Mouse (Mus musculus) kidney, adult 2 months (tissue): ENCODE results near the gene Gstp2. TPM values are rescaled to one million over a fixed set of nuclear protein-coding genes. Genes with fewer than 3 reads are reported as not detected.
A peak's percentile ranks its signal among the peaks of the same experiment; 100 is the strongest.

Experiments used
- DNase-seq: peaks from one replicate; pipeline ENCODE4 v3.0.0; 2021
- H3K27ac ChIP-seq: fragments of 200-500 bp; 2 replicates; pipeline ENCODE4 v1.5.1; 2012; ENCODE audit warnings: low read depth, low read length, control low read depth, inconsistent platforms; ENCODE audit not compliant: insufficient read depth
- H3K27me3 ChIP-seq: fragments of 200-500 bp; replicated peaks from 2 replicates; pipeline ENCODE4 v1.6.1; 2012; ENCODE audit warnings: mild to moderate bottlenecking, moderate library complexity, low read length, inconsistent platforms; ENCODE audit not compliant: control insufficient read depth, insufficient read depth
- H3K36me3 ChIP-seq: fragments of 200-500 bp; 2 replicates; pipeline ENCODE4 v1.6.1; 2012; ENCODE audit warnings: mild to moderate bottlenecking, moderate library complexity, low read length, inconsistent platforms; ENCODE audit not compliant: control insufficient read depth, insufficient read depth
- H3K4me1 ChIP-seq: fragments of 200-500 bp; 2 replicates; pipeline ENCODE4 v1.6.1; 2011; ENCODE audit warnings: low read length; ENCODE audit not compliant: control insufficient read depth, insufficient read depth
- H3K4me3 ChIP-seq: fragments of 200-500 bp; 2 replicates; pipeline ENCODE4 v1.5.1; 2011; ENCODE audit warnings: mild to moderate bottlenecking, low read depth, low read length, control low read depth; ENCODE audit not compliant: insufficient read depth
- CTCF ChIP-seq: fragments of 200-500 bp; conservative IDR thresholded peaks from 2 replicates; pipeline ENCODE4 v1.5.1; 2011; ENCODE audit warnings: low read depth, mild to moderate bottlenecking, control low read depth, low read length, moderate library complexity, mixed read lengths; ENCODE audit not compliant: insufficient read depth, insufficient read length
- POLR2A ChIP-seq: fragments of 200-500 bp; IDR thresholded peaks from one replicate; pipeline ENCODE4 v1.6.1; 2011; ENCODE audit warnings: low read depth, low read length, control low read depth
- WGBS: fragments of 180-500 bp; shearing (Covaris S2); methylation state at CpG from one replicate; pipeline ENCODE4 v1.1.7; 2018; 5-methylcytosine and 5-hydroxymethylcytosine counted together
- polyA plus RNA-seq: library from polyadenylated mRNA; depleted of rRNA; stranded (reverse); fragments of >200 nt; gene quantifications from 2 replicates; pipeline ENCODE4 v1.2.3, GENCODE M21; 2012

Gstp2 gene
- polyA plus RNA-seq, 1 experiment = 11.5 TPM

DNA sequence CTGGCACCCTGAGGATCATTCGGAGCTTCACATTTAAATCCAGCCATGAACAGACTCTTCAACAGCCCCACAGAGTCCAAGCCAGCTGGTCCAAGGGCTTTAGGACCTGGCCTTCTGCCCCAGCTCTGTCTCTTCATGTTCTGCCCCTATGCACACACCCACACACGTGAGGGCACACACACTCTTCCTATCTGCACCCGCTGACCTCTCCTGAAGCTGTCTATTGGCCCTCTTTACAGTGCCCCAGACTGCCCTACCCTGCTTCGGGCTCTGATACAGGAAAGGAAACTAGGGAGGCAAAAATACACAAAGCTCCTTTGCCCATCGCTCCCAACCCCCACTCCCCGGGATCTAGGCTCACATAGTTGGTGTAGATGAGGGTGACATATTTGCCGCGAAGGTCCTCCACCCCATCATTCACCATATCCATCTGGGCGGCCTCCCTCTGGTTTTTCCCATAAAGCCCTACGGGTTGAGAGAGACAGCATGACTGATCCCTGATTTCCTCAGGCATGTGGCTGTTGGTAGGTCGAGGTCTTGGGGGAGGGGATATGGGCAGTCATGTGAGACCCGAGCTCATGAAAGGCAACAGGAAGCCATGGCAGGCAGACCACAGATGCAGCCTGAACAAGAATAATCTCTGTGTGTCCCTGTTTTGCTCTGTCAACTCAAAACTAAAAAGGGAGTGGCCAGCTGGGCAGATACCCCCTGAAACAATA lies 9.3 kb downstream of the Gstp2 start:
- no peak overlapping the region for H3K4me3 ChIP-seq
- no peak for TF ChIP-seq POLR2A
- no peak for TF ChIP-seq CTCF
- no peaks in the 10 kb centered on the region for H3K36me3 ChIP-seq
- DNase-seq = no peak
- H3K27me3 ChIP-seq = no peaks in the 10 kb centered on the region
- H3K4me1 ChIP-seq = peaks cover 10% of the 10 kb centered on the region; the same call in 1 of the 2 replicates
- H3K27ac ChIP-seq = no peak overlapping the region
- 63% methylated on average over 12 of the region's 12 CpGs for whole genome bisulfite sequencing

DNA sequence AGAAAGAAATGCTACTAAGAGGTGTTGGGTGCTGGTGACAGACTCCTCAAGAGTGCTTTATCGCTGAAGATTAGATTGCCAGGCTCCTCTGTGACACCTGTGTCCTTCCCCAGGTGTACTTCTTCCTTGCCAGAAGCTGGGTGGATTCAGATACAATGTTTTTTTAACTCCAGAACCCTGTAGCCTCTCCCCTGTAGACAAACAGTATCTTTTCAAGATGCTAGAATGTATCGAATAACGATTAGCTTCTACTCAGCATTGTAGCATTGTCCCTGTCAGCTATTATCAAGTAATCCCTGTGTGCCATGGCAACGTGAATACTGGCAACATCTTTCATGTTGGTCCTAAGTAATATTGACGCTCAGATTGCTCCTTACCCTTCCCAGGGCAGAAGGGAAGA lies 12.1 kb downstream of the Gstp2 start:
- peak overlapping the region; percentile 43 for H3K27ac ChIP-seq
- DNase-seq = no peak
- WGBS = 66% methylated on average over 5 of the region's 5 CpGs

DNA sequence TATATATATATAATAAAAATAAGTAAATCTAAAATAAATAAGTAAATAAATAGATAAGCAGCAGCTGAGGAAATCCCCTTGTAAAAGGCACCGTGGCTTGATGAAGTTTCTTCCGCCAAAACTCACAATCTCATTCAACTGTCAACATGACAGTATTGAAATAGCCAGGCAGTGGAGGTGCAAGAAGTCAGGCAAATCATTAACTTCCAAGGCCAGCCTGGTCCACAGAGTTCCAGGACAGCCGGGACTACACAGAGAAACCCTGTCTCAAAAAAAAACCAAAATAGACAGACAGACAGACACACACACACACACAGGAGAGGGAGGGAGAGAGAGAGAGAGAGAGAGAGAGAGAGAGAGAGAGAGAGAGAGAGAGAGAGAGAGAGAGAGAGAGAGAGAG lies 12.5 kb downstream of the Gstp2 start:
- Histone ChIP-seq H3K4me1 (peaks cover 8% of the 10 kb centered on the region; the same call in 1 of the 2 replicates), H3K4me3 (no peak overlapping the region), H3K27ac (peak overlapping the region; percentile 43), H3K27me3 (no peaks in the 10 kb centered on the region), H3K36me3 (no peaks in the 10 kb centered on the region)
- peak; percentile 82 for DNase-seq
- TF ChIP-seq CTCF (no peak), POLR2A (no peak)
- WGBS = 30% methylated on average over 3 of the region's 3 CpGs

More for the DNA sequence above, 12.1 kb downstream of the Gstp2 start:
- H3K36me3 ChIP-seq = no peaks in the 10 kb centered on the region
- no peak for TF ChIP-seq CTCF
- no peak for TF ChIP-seq POLR2A
- H3K4me1 ChIP-seq = peaks cover 10% of the 10 kb centered on the region; the same call in 1 of the 2 replicates
- H3K4me3 ChIP-seq = no peak overlapping the region
- H3K27me3 ChIP-seq = no peaks in the 10 kb centered on the region

DNA sequence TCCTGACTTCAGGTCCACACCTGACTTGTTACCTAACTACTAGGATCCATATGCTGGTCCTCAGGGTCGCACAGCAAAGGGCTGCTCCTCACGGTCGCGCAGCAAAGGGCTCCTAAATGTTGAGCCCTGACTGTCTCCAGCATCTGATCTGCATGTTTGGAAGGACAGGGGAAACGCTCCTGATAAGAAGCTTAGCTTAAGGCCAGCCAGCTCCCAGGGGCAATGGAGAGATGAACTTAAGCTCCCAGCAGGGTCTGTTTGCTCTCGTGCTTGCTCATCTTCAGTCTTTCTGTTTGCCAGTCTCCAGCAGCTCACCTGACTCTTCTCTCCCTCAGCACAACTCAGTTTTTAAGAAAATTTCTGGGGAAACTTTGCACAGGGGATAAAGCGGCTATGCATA lies 13.2 kb downstream of the Gstp2 start:
- H3K4me3 ChIP-seq = no peak overlapping the region
- H3K4me1 ChIP-seq = peaks cover 5% of the 10 kb centered on the region; the same call in 1 of the 2 replicates
- DNase-seq = no peak
- H3K27ac ChIP-seq = no peak overlapping the region
- WGBS = 82% methylated on average over 7 of the region's 7 CpGs
- H3K36me3 ChIP-seq = no peaks in the 10 kb centered on the region
- no peaks in the 10 kb centered on the region for H3K27me3 ChIP-seq
- no peak for TF ChIP-seq POLR2A
- TF ChIP-seq CTCF = no peak

DNA sequence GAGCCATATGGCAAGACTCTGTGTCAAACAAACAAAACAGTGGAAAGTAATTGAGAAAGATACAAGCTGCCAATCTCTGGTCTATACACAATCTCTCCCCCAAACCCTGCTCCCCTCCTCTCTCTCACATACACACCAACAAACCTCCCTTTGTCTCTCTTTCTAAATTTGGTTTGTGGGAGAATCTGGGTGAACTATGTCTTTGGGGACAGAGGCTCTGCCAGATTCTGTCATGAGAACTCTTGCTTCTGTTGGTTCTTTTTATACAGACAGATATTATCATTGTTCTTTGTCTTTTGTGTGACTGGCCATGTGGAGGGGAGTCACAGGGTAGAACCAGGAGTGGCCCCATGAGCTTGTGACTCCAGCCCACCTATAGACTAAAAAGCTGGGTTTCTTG lies 18.2 kb downstream of the Gstp2 start:
- no peaks in the 10 kb centered on the region for H3K27me3 ChIP-seq
- H3K4me1 ChIP-seq = no peaks in the 10 kb centered on the region
- DNase-seq = no peak
- no peak overlapping the region for H3K27ac ChIP-seq
- no peak overlapping the region for H3K4me3 ChIP-seq
- TF ChIP-seq CTCF (no peak), POLR2A (no peak)
- no peaks in the 10 kb centered on the region for H3K36me3 ChIP-seq

DNA sequence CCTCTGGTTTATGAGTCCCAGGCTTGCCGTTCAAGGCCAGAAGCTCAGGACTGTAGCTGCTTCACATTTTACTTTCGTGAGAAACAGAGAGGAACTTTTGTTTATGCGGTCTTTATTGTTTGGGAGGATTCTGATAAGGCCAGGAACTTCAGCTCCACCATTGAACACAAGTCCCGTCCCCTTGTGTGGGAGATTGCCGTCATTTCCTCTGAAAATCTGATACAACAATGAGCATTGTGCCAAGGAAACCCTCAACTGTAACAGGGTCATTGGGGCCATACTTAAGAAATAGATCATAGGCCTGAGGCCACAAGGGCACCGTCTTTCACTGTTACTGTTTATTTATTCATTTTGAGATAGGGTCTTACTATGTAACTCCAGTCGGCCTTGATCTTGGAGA lies 22.6 kb downstream of the Gstp2 start:
- Histone ChIP-seq H3K27me3 (no peaks in the 10 kb centered on the region), H3K4me1 (no peaks in the 10 kb centered on the region), H3K4me3 (no peak overlapping the region), H3K36me3 (no peaks in the 10 kb centered on the region), H3K27ac (no peak overlapping the region)
- DNase-seq = no peak
- 69% methylated on average over 7 of the region's 7 CpGs for WGBS
- TF ChIP-seq CTCF = no peak
- TF ChIP-seq POLR2A = no peak

DNA sequence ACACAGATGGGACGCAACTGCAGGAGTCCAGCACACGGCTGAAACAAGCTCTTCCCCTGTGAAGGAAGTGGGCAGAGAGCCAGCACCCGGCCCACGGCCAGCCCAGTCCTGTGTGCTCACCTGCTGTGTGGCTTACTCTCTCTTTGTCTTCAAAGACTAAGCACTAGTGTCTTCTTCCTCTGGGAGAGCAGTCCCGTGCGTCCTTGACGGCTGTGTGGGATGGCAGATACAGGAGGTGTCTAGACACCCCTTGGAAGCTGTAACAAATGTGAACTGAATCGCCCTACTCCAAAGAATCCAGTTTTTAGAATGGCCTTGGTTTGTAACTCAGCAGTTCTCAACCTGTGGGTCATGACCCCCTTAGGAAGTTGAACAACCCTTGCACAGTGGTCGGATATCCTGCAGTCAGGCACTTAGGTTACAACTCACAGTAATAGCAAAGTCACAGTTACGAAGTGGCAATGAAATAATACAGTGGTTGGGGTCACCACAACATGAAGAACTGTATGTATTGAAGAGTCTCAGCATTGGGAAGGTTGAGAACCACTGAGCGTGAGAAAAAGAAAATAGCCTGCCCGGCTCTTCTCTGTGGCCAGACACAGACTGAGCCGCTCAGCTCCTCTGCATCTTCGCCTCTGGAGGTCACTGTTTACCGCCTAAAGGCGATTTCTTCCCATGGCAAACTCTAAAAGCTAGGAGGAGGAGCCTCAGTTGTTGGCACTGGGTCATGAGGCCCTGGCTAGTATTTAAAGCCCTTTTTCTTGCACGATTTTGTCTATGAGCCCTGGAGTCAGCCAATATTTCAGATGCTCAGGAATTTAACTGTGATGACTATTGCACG lies 26.9 kb downstream of the Gstp2 start:
- Histone ChIP-seq H3K27me3 (no peaks in the 10 kb centered on the region), H3K4me1 (no peaks in the 10 kb centered on the region), H3K36me3 (no peaks in the 10 kb centered on the region), H3K27ac (no peak overlapping the region), H3K4me3 (no peak overlapping the region)
- WGBS = 21% methylated on average over 18 of the region's 18 CpGs
- TF ChIP-seq POLR2A = no peak
- TF ChIP-seq CTCF = peak; percentile 94
- DNase-seq = peak; percentile 93
